Mouse (Mus musculus) heart, adult 2 months (tissue): ENCODE results near the gene Erh.

ENCODE experiments used
- CTCF ChIP-seq: fragments of 200-600 bp; IDR thresholded peaks from 2 replicates; pipeline ENCODE4 v1.8.1; 2022; ENCODE audit warnings: antibody characterized with exemption, mild to moderate bottlenecking, moderate library complexity
- EP300 ChIP-seq: fragments of 200-500 bp; IDR thresholded peaks from 2 replicates; pipeline ENCODE4 v1.6.1; 2011; ENCODE audit warnings: low read depth, low read length, control low read depth; ENCODE audit not compliant: insufficient read depth
- POLR2A ChIP-seq: fragments of 200-500 bp; IDR thresholded peaks from 2 replicates; pipeline ENCODE4 v1.6.1; 2011; ENCODE audit warnings: mild to moderate bottlenecking, low read depth, low read length, control low read depth; ENCODE audit not compliant: insufficient read depth

GRCm38 (mm10) chr12:80603566-80603965, 40.6 kb downstream of the Erh start:
- TF ChIP-seq CTCF, result no peak
- TF ChIP-seq POLR2A, result no peak
- no peak for TF ChIP-seq EP300
